Mouse (Mus musculus): ENCODE data around the gene Apol10a.
"Not testable (repeated sequence)": the region's sequence is repeated elsewhere in the genome, so short reads cannot be mapped to it uniquely, and the experiment has no call there.

DNA sequence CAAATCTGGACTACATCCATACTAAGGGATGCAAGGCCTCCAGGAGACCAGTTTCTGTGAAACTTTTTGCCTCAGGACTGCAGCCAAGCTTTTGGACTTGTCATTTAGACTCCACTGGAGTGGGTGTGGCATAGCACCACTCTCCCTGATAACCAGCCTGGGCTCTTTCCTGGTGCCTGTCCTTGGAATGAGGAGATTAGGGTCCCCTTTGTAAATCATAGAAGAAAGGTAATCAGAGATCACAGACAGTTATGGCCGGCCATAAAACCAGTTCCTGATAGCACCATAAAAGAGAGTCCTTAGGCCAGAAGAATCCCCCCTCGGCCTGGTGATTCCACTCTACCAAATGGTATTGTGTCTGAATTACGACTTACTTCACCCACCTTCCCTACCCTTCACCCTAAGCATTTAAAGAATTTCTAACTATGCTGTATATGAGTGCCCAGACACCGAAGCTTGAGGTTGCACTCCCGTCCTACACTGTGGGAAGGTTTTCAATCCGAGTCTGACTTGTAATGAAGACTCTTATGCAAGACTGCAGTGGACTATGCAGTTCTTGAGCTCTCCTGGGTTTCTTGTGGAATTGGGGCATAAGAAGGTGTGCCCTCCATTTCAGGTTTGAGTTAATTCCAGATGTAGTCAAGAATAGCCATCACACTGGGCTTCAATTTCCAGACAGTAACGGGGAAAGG lies 2.0 kb upstream of the Apol10a start:
- not testable (repeated sequence) for TF ChIP-seq CTCF (conservative IDR thresholded peaks at IDR 0.05; ENCODE audit: insufficient read depth, insufficient read length, low read depth, low read length); POLR2A (IDR thresholded peaks at IDR 0.05; ENCODE audit: low read depth, low read length)
